Mouse (Mus musculus): Measurements from ENCODE around the gene Fbxw11. TPM values are rescaled to one million over a fixed set of nuclear protein-coding genes. Genes with fewer than 3 reads are reported as not detected.

The Fbxw11 gene
- polyA plus RNA-seq, 1 experiment, result 20.2 TPM

GRCm38 (mm10) chr11:32737729-32738128 lies 95.2 kb downstream of the Fbxw11 start:
- peaks cover 53% of the 10 kb centered on the region for H3K36me3 ChIP-seq (ENCODE audit: control insufficient read depth, insufficient read depth, low read length)
- H3K4me3 ChIP-seq (ENCODE audit: extremely low read depth, insufficient read depth, insufficient read length), result no peak overlapping the region
- no peak for DNase-seq (ENCODE audit: low read depth in 1 of 2, low spot score in 2 of 2)
- no peaks in the 10 kb centered on the region for H3K27me3 ChIP-seq (ENCODE audit: control insufficient read depth, insufficient read depth, low read length)
- TF ChIP-seq POLR2A (IDR thresholded peaks at IDR 0.05; ENCODE audit: low read depth, low read length), result no peak
- no peak for TF ChIP-seq CTCF (IDR thresholded peaks at IDR 0.05; ENCODE audit: extremely low read depth, insufficient read depth, insufficient read length, insufficient replicate concordance)
- 97% methylated on average over 5 of the region's 5 CpGs for WGBS
- H3K27ac ChIP-seq (ENCODE audit: insufficient read depth, low read length), result no peak overlapping the region
- H3K4me1 ChIP-seq (ENCODE audit: control insufficient read depth, insufficient read depth, insufficient read length), result no peaks in the 10 kb centered on the region

GRCm38 (mm10) chr11:32743891-32744290 lies 101.4 kb downstream of the Fbxw11 start:
- Histone ChIP-seq H3K27me3 (ENCODE audit: control insufficient read depth, insufficient read depth, low read length) (no peaks in the 10 kb centered on the region), H3K4me3 (ENCODE audit: extremely low read depth, insufficient read depth, insufficient read length) (no peak overlapping the region), H3K4me1 (ENCODE audit: control insufficient read depth, insufficient read depth, insufficient read length) (no peaks in the 10 kb centered on the region), H3K27ac (ENCODE audit: insufficient read depth, low read length) (no peak overlapping the region), H3K36me3 (ENCODE audit: control insufficient read depth, insufficient read depth, low read length) (peaks cover 46% of the 10 kb centered on the region)
- TF ChIP-seq CTCF (IDR thresholded peaks at IDR 0.05; ENCODE audit: extremely low read depth, insufficient read depth, insufficient read length, insufficient replicate concordance) (no peak), POLR2A (IDR thresholded peaks at IDR 0.05; ENCODE audit: low read depth, low read length) (no peak)
- DNase-seq (ENCODE audit: low read depth in 1 of 2, low spot score in 2 of 2), result no peak
- WGBS, result 86% methylated on average over 5 of the region's 5 CpGs

GRCm38 (mm10) chr11:32744463-32744862 lies 101.9 kb downstream of the Fbxw11 start:
- WGBS, result 94% methylated on average over 7 of the region's 7 CpGs
- Histone ChIP-seq H3K36me3 (ENCODE audit: control insufficient read depth, insufficient read depth, low read length) (peaks cover 44% of the 10 kb centered on the region), H3K27ac (ENCODE audit: insufficient read depth, low read length) (no peak overlapping the region), H3K27me3 (ENCODE audit: control insufficient read depth, insufficient read depth, low read length) (no peaks in the 10 kb centered on the region), H3K4me1 (ENCODE audit: control insufficient read depth, insufficient read depth, insufficient read length) (no peaks in the 10 kb centered on the region), H3K4me3 (ENCODE audit: extremely low read depth, insufficient read depth, insufficient read length) (no peak overlapping the region)
- no peak for DNase-seq (ENCODE audit: low read depth in 1 of 2, low spot score in 2 of 2)
- no peak for TF ChIP-seq POLR2A (IDR thresholded peaks at IDR 0.05; ENCODE audit: low read depth, low read length)
- TF ChIP-seq CTCF (IDR thresholded peaks at IDR 0.05; ENCODE audit: extremely low read depth, insufficient read depth, insufficient read length, insufficient replicate concordance), result no peak

- 98% methylated on average over 4 of the region's 4 CpGs for WGBS
- H3K36me3 ChIP-seq (ENCODE audit: control insufficient read depth, insufficient read depth, low read length), result peaks cover 39% of the 10 kb centered on the region
- TF ChIP-seq POLR2A (IDR thresholded peaks at IDR 0.05; ENCODE audit: low read depth, low read length) (no peak), CTCF (IDR thresholded peaks at IDR 0.05; ENCODE audit: extremely low read depth, insufficient read depth, insufficient read length, insufficient replicate concordance) (no peak)
Measured at GRCm38 (mm10) chr11:32745466-32745865, 102.9 kb downstream of the Fbxw11 start.

GRCm38 (mm10) chr11:32746036-32746435 lies 103.5 kb downstream of the Fbxw11 start:
- no peak for DNase-seq (ENCODE audit: low read depth in 1 of 2, low spot score in 2 of 2)
- Histone ChIP-seq H3K27me3 (ENCODE audit: control insufficient read depth, insufficient read depth, low read length) (no peaks in the 10 kb centered on the region), H3K4me3 (ENCODE audit: extremely low read depth, insufficient read depth, insufficient read length) (no peak overlapping the region), H3K36me3 (ENCODE audit: control insufficient read depth, insufficient read depth, low read length) (peaks cover 35% of the 10 kb centered on the region), H3K27ac (ENCODE audit: insufficient read depth, low read length) (no peak overlapping the region), H3K4me1 (ENCODE audit: control insufficient read depth, insufficient read depth, insufficient read length) (no peaks in the 10 kb centered on the region)
- WGBS, result 80% methylated on average over 5 of the region's 5 CpGs
- TF ChIP-seq CTCF (IDR thresholded peaks at IDR 0.05; ENCODE audit: extremely low read depth, insufficient read depth, insufficient read length, insufficient replicate concordance) (no peak), POLR2A (IDR thresholded peaks at IDR 0.05; ENCODE audit: low read depth, low read length) (no peak)

More at GRCm38 (mm10) chr11:32745466-32745865, 102.9 kb downstream of the Fbxw11 start:
- DNase-seq (ENCODE audit: low read depth in 1 of 2, low spot score in 2 of 2), result no peak
- H3K27me3 ChIP-seq (ENCODE audit: control insufficient read depth, insufficient read depth, low read length), result no peaks in the 10 kb centered on the region
- H3K27ac ChIP-seq (ENCODE audit: insufficient read depth, low read length), result no peak overlapping the region
- no peak overlapping the region for H3K4me3 ChIP-seq (ENCODE audit: extremely low read depth, insufficient read depth, insufficient read length)
- no peaks in the 10 kb centered on the region for H3K4me1 ChIP-seq (ENCODE audit: control insufficient read depth, insufficient read depth, insufficient read length)

GRCm38 (mm10) chr11:32746475-32746874 lies 104.0 kb downstream of the Fbxw11 start:
- TF ChIP-seq POLR2A (IDR thresholded peaks at IDR 0.05; ENCODE audit: low read depth, low read length) (no peak), CTCF (IDR thresholded peaks at IDR 0.05; ENCODE audit: extremely low read depth, insufficient read depth, insufficient read length, insufficient replicate concordance) (no peak)
- 93% methylated on average over 3 of the region's 3 CpGs for WGBS
- no peaks in the 10 kb centered on the region for H3K27me3 ChIP-seq (ENCODE audit: control insufficient read depth, insufficient read depth, low read length)
- H3K36me3 ChIP-seq (ENCODE audit: control insufficient read depth, insufficient read depth, low read length), result peaks cover 33% of the 10 kb centered on the region
- no peak for DNase-seq (ENCODE audit: low read depth in 1 of 2, low spot score in 2 of 2)
- H3K27ac ChIP-seq (ENCODE audit: insufficient read depth, low read length), result no peak overlapping the region
- H3K4me3 ChIP-seq (ENCODE audit: extremely low read depth, insufficient read depth, insufficient read length), result no peak overlapping the region
- no peaks in the 10 kb centered on the region for H3K4me1 ChIP-seq (ENCODE audit: control insufficient read depth, insufficient read depth, insufficient read length)

- H3K4me1 ChIP-seq (ENCODE audit: control insufficient read depth, insufficient read depth, insufficient read length), result no peaks in the 10 kb centered on the region
- no peak for TF ChIP-seq POLR2A (IDR thresholded peaks at IDR 0.05; ENCODE audit: low read depth, low read length)
- no peak for TF ChIP-seq CTCF (IDR thresholded peaks at IDR 0.05; ENCODE audit: extremely low read depth, insufficient read depth, insufficient read length, insufficient replicate concordance)
- H3K36me3 ChIP-seq (ENCODE audit: control insufficient read depth, insufficient read depth, low read length), result peaks cover 23% of the 10 kb centered on the region
- no peak for DNase-seq (ENCODE audit: low read depth in 1 of 2, low spot score in 2 of 2)
- no peak overlapping the region for H3K27ac ChIP-seq (ENCODE audit: insufficient read depth, low read length)
- no peak overlapping the region for H3K4me3 ChIP-seq (ENCODE audit: extremely low read depth, insufficient read depth, insufficient read length)
- WGBS, result 58% methylated on average over 4 of the region's 4 CpGs
- H3K27me3 ChIP-seq (ENCODE audit: control insufficient read depth, insufficient read depth, low read length), result no peaks in the 10 kb centered on the region
Measured at GRCm38 (mm10) chr11:32748800-32749199, 106.3 kb downstream of the Fbxw11 start.
